Mouse (Mus musculus) C2C12 (cell line): ENCODE results near the gene Agap1.

ENCODE experiments used
- CEBPB ChIP-seq: IDR thresholded peaks from one replicate; pipeline ENCODE4 v1.6.1; 2011; ENCODE audit warnings: low read depth, mild to moderate bottlenecking, control low read depth, moderate library complexity
- CTCF ChIP-seq: IDR thresholded peaks from one replicate; pipeline ENCODE4 v1.5.1; 2011; ENCODE audit not compliant: control insufficient read depth, insufficient read depth, insufficient read length
- USF1 ChIP-seq: IDR thresholded peaks from one replicate; pipeline ENCODE4 v1.6.1; 2011; ENCODE audit warnings: low read depth, mild to moderate bottlenecking, control low read depth, moderate library complexity

DNA sequence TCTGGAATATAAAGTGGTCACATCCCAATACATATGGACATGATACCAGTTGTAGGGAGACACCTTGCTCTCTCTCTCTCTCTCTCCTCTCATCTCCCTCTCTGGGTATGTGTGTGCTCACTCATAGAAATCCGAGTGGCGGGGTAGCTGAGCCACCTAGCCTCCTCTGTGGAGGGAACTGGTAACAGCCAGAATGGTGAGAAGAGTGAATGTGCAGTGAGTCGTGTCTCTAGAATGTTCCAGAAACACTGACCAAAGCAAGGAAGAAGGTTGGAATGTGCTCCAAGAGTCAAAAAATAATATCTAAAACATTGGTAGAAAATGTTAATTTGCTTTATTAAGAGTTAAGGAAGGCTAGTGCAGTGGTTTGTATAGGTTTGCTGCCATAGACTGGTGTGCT, 99.2 kb downstream of the Agap1 start:
- TF ChIP-seq CTCF (no peak), USF1 (no peak), CEBPB (no peak)
